Mouse (Mus musculus) liver, embryonic 14.5 days (tissue): ENCODE results near the gene Taf10. TPM values are rescaled to one million over a fixed set of nuclear protein-coding genes. Genes with fewer than 3 reads are reported as not detected.

Source experiments
- ATAC-seq: fragments of 200-750 bp; cut with Nextera tagmentation; 2 replicates; pipeline ENCODE4 v1.8.0; 2017; ENCODE audit warnings: moderate number of reproducible peaks, mild to moderate bottlenecking, moderate library complexity; ENCODE audit not compliant: insufficient read depth
- DNase-seq, 3 experiments: peaks; one replicate each; pipeline ENCODE4 v3.0.0-alpha.2; 2012 to 2013; ENCODE audit warnings: low read depth in 3 of 3, low spot score in 3 of 3
- H3K27ac ChIP-seq: fragments of 300-500 bp; sonication (generic); 2 replicates; pipeline ENCODE4 v1.5.1; 2014; ENCODE audit warnings: moderate library complexity, mild to moderate bottlenecking, control low read depth, inconsistent platforms
- H3K27me3 ChIP-seq: fragments of 300-500 bp; sonication (generic); 2 replicates; pipeline ENCODE4 v1.6.1; 2014; ENCODE audit warnings: mild to moderate bottlenecking, low read length, moderate library complexity; ENCODE audit not compliant: control insufficient read depth, insufficient read depth
- H3K36me3 ChIP-seq: fragments of 300-500 bp; sonication (generic); replicated peaks from 2 replicates; pipeline ENCODE4 v1.6.1; 2014; ENCODE audit warnings: low read depth; ENCODE audit not compliant: control insufficient read depth, insufficient read depth
- H3K4me1 ChIP-seq, 2 experiments: fragments of 200-500 bp in 1 of 2; fragments of 300-500 bp in 1 of 2; sonication (generic) in 1 of 2; replicated peaks; 2 replicates each; pipeline ENCODE4 v1.6.1; 2012 to 2014; ENCODE audit warnings: antibody characterized with exemption in 1 of 2, inconsistent platforms in 1 of 2, low read length in 1 of 2; ENCODE audit not compliant: control insufficient read depth in 2 of 2, insufficient read depth in 2 of 2
- H3K4me2 ChIP-seq: fragments of 300-500 bp; sonication (generic); 2 replicates; pipeline ENCODE4 v1.6.1; 2014; ENCODE audit warnings: low read depth, mild to moderate bottlenecking, control low read depth, moderate library complexity
- H3K4me3 ChIP-seq, 2 experiments: fragments of 200-500 bp in 1 of 2; fragments of 300-500 bp in 1 of 2; sonication (generic) in 1 of 2; 2 replicates each; pipeline ENCODE4 v1.5.1; 2012 to 2014; ENCODE audit warnings: low read depth in 2 of 2, low read length in 2 of 2, mild to moderate bottlenecking in 2 of 2, control low read depth in 1 of 2, inconsistent platforms in 1 of 2, moderate library complexity in 1 of 2; ENCODE audit not compliant: insufficient read depth in 1 of 2
- H3K9ac ChIP-seq: fragments of 300-500 bp; sonication (generic); replicated peaks from 2 replicates; pipeline ENCODE4 v1.6.1; 2014; ENCODE audit warnings: mild to moderate bottlenecking, control low read depth, moderate library complexity
- H3K9me3 ChIP-seq: fragments of 300-500 bp; sonication (generic); 2 replicates; pipeline ENCODE4 v1.6.1; 2016; ENCODE audit warnings: low read length, mixed read lengths; ENCODE audit not compliant: control insufficient read depth
- CTCF ChIP-seq: IDR thresholded peaks from 2 replicates; pipeline ENCODE4 v1.5.1; 2016; ENCODE audit warnings: antibody characterized with exemption, low read depth, control low read depth
- EP300 ChIP-seq: IDR thresholded peaks from 2 replicates; pipeline ENCODE4 v1.6.1; 2016; ENCODE audit warnings: antibody characterized with exemption, low read depth
- WGBS: fragments of 180-500 bp; shearing (Covaris S2); extraction: QIAGEN DNeasy Blood & Tissue Kit; methylation state at CpG from one replicate; pipeline ENCODE4 v1.1.7; 2014; ENCODE audit not compliant: insufficient replicate concordance; 5-methylcytosine and 5-hydroxymethylcytosine counted together
- polyA plus RNA-seq, 2 experiments: library from polyadenylated mRNA; depleted of rRNA in 1 of 2; stranded (reverse) in 1 of 2; unstranded in 1 of 2; fragments of >200 nt; fragmentation: Nextera tagmentation in 1 of 2; extraction: Ambion mirVana in 1 of 2; gene quantifications; 2 replicates each; pipeline versions ENCODE4 v1.2.1 to v1.2.3; 2012 to 2014

The Taf10 gene
- polyA plus RNA-seq, 2 experiments: 163 to 197 TPM

- H3K27me3 ChIP-seq: peaks cover 49% of the 10 kb centered on the region
- H3K4me1 ChIP-seq: no peaks in the 10 kb centered on the region
- H3K4me3 ChIP-seq: peak overlapping the region; percentile 37 to 38
- no peak overlapping the region for H3K9ac ChIP-seq
- no peak overlapping the region for H3K27ac ChIP-seq
- H3K9me3 ChIP-seq: no peaks in the 10 kb centered on the region
- no peak for DNase-seq
- no peaks in the 10 kb centered on the region for H3K36me3 ChIP-seq
- H3K4me2 ChIP-seq: peak overlapping the region; percentile 43
- TF ChIP-seq CTCF: no peak
- 19% methylated on average over 20 of the region's 20 CpGs for WGBS
- ATAC-seq: 0 out of 2 replicates have a peak, but pooled peaks have one; percentile 22
Measured at GRCm38 (mm10) chr7:105786506-105787284, 42.5 kb upstream of the Taf10 start.

DNA sequence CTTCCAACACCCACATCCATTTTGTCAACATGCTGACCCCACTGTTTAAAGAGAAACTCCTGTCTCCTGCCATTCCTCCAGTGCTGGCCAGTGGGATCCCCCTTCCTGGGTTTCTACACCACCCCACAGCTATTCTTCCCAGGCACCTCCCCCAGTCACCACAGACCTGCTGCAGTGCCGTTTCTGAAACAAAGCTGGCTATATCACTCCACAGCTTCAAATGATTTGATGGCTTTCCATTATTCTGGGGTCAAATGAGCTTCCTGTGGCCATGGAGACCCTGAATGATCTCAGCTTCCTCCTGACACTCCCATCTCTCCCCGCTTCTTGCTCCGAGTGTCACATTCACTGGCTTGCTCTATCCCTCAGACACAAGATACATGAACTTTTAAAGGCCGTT lies 40.4 kb upstream of the Taf10 start:
- no peak overlapping the region for H3K4me2 ChIP-seq
- H3K9ac ChIP-seq: no peak overlapping the region
- no peaks in the 10 kb centered on the region for H3K9me3 ChIP-seq
- H3K27me3 ChIP-seq: peaks cover 45% of the 10 kb centered on the region
- DNase-seq (no peak), ATAC-seq (no peak)
- WGBS: 19% methylated on average over 4 of the region's 4 CpGs
- H3K4me3 ChIP-seq: no peak overlapping the region
- no peaks in the 10 kb centered on the region for H3K36me3 ChIP-seq
- TF ChIP-seq CTCF (no peak), EP300 (no peak)
- no peaks in the 10 kb centered on the region for H3K4me1 ChIP-seq
- no peak overlapping the region for H3K27ac ChIP-seq

- H3K9ac ChIP-seq: no peak overlapping the region
- no peak overlapping the region for H3K4me3 ChIP-seq
- no peaks in the 10 kb centered on the region for H3K9me3 ChIP-seq
- H3K4me2 ChIP-seq: no peak overlapping the region
- ATAC-seq (no peak), DNase-seq (no peak)
- H3K36me3 ChIP-seq: no peaks in the 10 kb centered on the region
- no peaks in the 10 kb centered on the region for H3K4me1 ChIP-seq
- TF ChIP-seq EP300: no peak
- no peak for TF ChIP-seq CTCF
- H3K27ac ChIP-seq: no peak overlapping the region
- H3K27me3 ChIP-seq: peaks cover 38% of the 10 kb centered on the region
- WGBS: 32% methylated on average over 4 of the region's 4 CpGs
Measured at GRCm38 (mm10) chr7:105783861-105784260, 39.7 kb upstream of the Taf10 start.

- no peak overlapping the region for H3K9ac ChIP-seq
- no peak overlapping the region for H3K27ac ChIP-seq
- H3K9me3 ChIP-seq: no peaks in the 10 kb centered on the region
- no peak for DNase-seq
- H3K27me3 ChIP-seq: no peaks in the 10 kb centered on the region
- no peak for TF ChIP-seq EP300
- TF ChIP-seq CTCF: no peak
- H3K4me1 ChIP-seq: no peaks in the 10 kb centered on the region; a peak in 1 of 4 replicates
- 0 out of 2 replicates have a peak, but pooled peaks have one; percentile 14 for ATAC-seq
- no peaks in the 10 kb centered on the region for H3K36me3 ChIP-seq
- H3K4me2 ChIP-seq: no peak overlapping the region
- H3K4me3 ChIP-seq: no peak overlapping the region
- WGBS: 14% methylated on average over 4 of the region's 4 CpGs
Measured at GRCm38 (mm10) chr7:105778553-105779265, 34.5 kb upstream of the Taf10 start.
